Mouse (Mus musculus) frontal cortex, postnatal 14 days (tissue): ENCODE results near the gene Rai1.

ENCODE experiments used
- DNase-seq, 2 experiments: peaks; one replicate each; pipeline ENCODE4 v3.0.0; 2022; ENCODE audit warnings: low spot score in 2 of 2

Rai1 gene

DNA sequence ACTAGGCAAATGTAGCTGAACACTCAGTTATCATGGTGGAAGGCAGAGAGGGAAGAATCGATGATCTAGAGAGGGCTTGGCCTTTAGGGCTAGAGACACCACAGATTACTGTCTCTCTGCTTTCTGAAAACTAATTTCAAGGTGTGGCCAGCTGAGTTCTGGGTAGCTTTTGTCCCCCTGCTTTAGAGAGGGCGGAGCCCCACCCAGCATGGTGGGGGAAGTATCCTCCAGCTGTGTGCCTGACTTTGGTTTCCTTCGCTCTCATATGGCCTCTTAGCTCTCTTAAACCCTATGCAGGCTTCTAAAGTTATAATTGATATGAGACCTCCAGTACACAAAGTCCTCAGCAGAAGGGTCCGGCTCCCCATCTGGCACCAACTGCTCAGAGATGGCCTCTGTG is 58.5 kb downstream of the Rai1 start:
- no peak for DNase-seq

DNA sequence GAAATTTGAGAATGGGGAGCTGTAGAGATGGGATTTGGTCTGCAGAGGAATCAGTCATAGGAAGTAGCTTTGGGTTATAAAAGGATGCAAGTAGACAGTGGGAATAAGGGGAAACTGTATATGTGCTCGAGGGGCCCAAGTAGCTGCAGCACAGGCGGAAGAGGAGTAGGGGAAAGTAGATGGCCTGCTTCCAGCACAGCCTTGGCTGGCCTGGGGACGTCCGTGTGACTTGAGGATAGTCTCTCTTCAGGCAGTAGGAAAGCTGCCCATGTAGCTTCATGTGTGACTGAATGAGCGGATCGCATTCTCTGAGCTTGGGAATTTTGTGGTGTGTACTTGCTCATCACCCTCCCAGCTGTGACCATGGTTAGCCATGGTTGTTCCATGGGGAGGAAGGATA is 59.6 kb downstream of the Rai1 start:
- DNase-seq = no peak

DNA sequence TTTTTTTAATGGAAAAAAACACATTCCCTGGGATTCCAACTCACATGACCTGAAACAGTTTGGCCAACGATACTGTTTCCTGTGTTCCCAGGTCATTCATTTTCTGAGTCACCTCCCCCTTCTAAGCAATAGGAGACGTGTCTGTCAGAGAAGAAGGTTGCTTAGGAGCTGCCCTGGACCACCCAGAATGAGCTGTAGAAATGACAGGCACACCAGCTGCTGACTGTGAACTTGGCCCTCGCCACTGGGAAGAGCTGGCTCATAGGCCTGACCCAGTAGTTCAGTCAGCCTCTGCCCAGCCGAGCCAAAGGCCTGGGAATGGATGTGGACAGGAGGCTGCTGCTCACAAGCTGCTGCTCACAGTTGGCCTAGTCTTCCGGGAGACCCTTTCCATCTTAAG is 60.3 kb downstream of the Rai1 start:
- no peak for DNase-seq

GRCm38 (mm10) chr11:60168780-60169179 is 64.0 kb downstream of the Rai1 start:
- no peak for DNase-seq

- DNase-seq = no peak
These were observed 67.3 kb downstream of the Rai1 start for GRCm38 (mm10) chr11:60172074-60172473.

DNA sequence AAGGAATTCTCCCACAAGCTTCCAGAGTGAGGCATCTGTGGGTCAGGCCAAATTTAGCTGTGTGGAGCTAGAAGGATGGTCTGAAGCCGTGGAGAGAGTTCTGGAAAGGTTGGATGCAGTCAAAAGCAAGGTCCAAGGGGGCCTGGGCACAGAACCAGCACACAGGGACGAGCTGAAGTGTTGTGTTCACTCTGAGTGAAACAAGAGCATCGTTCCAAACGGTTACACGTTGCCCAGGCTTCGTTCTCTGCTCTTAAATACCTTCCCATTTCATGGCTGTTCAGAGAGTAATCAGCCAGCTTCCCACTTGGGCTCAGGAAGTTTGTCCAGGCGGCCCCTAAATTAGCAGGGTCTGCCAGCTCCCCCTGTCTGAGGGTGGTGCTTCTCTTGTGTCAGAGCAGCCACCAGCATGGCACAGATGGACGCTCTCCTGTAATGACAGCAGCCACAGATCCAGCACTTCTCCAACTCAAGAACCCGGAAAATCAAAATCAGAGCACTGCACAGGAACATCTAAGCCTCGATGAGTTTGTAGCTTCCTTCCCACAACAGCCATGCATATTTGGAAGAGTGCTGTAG is 68.9 kb downstream of the Rai1 start:
- no peak for DNase-seq

- DNase-seq = peak; percentile 69 to 77
These were observed 70.8 kb downstream of the Rai1 start for GRCm38 (mm10) chr11:60175371-60176181.

- DNase-seq = peak; percentile 69 to 77
These were observed 71.6 kb downstream of the Rai1 start for GRCm38 (mm10) chr11:60176182-60176974.

- DNase-seq = peak in 1 of 2 experiments; percentile 69
These were observed 72.3 kb downstream of the Rai1 start for GRCm38 (mm10) chr11:60176975-60177657.

DNA sequence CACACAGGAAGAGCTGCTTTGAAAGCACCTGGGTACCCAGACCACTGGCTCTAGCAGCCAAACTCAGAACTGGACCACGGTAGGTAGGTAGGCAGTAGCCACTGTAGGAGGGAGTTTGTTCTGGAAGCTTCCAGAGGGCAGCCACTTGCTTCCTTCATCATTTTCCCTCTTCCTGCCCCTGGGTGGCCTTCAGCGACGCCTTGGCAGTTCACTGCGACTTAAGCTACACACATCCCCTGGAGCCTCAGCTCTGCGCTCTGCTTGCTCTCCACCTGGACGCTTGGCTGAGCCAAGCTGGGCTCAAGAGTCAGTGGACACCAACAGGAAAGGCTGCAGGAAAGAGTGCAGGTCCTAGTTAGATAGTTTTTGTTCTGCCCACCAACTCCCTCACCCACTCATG is 73.2 kb downstream of the Rai1 start:
- no peak for DNase-seq

DNA sequence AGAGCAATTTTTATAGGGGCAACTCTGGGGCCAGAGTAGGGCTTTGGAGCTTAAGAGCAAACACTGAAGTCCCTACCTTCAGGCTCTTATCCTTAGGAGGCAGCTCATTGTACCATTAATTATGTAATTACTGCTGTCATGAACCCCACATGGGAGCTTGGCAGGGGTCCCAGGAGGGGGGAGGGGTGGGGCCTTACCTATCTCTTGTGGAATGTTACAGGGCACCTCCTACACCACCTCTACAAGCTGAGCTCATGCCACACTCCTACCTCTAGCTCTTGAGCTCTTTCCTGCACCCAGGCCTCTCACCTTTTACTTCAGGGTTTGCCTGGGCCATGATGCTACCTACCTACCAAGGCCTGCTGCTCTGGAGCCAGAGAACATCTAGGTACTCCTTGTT is 73.7 kb downstream of the Rai1 start:
- DNase-seq = no peak

DNA sequence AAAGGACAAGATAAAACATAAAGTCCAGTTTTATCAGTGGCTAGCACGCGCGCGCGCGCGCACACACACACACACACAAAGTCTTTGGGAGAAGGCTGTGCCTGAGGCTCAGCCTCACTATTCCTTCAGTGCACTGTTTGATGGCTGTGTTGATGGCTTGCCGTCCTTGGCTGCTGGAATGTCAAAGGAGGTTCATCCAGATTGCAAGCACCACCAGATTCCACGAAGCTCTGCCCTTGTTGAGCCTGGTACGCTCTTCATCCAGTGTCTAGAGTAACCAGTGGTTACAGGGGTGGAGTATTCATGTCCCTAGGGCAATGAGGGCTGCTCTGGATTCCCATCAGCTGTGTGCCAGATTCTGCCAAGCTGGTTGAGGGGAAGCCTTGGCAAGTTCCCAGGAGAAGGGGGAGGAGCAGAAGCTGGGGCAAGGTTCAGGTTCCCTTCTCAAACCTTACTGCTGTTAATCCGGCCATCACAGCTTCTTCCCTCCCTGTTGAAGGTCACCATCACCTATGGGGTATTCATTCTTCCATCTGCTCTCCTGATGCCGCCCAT is 77.4 kb downstream of the Rai1 start:
- DNase-seq = no peak

DNA sequence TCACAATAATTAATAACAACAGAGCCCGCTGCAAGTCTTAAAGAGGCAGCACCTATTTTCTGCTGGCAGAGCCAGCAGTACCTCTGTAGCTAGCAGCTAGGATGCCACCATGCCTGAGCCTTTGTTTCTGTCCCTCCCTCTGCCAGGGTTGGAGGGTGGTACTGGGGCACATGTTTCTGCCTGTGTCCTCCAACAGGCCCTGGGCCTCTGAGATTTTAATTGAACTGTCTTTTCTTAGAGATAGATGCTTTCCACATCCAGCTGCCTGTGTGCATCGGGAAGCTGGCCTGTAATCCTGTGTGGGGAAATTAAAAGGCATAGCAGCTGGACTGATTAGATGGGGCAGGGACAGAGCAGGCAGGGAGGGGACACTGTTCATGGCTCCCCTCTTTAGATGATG is 77.9 kb downstream of the Rai1 start:
- no peak for DNase-seq

GRCm38 (mm10) chr11:60184346-60185325 is 79.8 kb downstream of the Rai1 start:
- no peak for DNase-seq

DNA sequence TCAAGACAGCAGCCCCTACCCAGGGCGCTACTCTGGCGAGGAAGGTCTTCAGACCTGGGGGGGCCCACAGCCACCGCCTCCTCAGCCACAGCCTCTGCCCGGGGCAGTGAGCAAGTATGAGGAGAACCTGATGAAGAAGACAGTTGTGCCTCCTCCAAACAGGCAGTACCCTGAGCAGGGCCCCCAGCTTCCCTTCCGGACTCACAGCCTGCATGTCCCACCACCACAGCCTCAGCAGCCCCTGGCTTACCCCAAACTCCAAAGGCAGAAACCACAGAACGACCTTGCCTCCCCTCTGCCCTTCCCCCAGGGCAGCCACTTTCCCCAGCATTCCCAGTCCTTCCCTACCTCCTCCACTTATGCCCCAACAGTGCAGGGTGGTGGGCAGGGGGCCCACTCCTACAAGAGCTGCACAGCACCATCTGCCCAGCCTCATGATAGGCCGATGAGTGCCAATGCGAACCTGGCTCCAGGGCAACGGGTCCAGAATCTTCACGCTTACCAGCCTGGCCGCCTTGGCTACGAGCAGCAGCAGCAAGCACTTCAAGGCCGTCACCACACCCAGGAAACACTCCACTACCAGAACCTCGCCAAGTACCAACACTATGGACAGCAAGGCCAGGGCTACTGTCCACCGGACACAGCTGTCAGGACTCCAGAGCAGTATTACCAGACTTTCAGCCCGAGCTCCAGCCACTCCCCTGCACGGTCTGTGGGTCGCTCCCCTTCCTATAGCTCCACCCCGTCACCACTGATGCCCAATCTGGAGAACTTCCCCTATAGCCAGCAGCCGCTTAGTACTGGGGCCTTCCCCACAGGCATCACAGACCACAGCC is 80.8 kb downstream of the Rai1 start:
- DNase-seq = no peak

DNA sequence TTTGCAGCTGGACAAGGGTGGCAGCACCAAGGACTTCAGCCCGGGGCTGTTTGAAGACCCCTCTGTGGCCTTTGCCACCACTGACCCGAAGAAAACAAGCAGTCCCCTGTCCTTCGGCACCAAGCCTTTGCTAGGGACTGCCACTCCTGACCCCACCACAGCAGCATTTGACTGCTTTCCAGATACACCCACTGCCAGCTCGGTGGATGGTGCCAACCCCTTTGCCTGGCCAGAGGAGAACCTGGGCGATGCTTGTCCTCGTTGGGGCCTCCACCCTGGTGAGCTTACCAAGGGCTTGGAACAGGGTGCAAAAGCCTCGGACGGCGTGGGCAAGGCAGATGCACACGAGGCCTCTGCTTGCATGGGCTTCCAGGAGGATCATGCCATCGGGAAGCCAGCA is 82.3 kb downstream of the Rai1 start:
- no peak for DNase-seq

DNA sequence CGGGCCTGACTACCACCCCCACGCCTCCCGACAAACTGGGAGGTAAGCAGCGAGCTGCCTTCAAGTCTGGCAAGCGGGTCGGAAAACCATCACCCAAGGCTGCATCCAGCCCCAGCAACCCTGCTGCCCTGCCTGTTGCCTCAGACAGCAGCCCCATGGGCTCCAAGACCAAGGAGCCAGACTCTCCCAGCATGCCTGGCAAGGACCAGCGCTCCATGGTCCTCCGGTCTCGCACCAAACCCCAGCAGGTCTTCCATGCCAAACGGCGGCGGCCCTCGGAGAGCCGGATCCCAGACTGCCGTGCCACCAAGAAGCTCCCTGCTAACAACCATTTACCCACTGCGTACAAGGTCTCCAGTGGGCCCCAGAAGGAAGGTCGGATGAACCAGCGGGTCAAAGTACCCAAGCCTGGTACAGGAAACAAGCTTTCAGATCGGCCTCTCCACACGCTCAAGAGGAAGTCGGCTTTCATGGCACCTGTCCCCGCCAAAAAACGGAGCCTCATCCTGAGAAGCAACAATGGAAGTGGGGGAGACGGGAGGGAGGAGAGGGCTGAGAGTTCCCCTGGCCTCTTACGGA is 83.6 kb downstream of the Rai1 start:
- no peak for DNase-seq

GRCm38 (mm10) chr11:60189501-60190040 is 84.8 kb downstream of the Rai1 start:
- DNase-seq = no peak

GRCm38 (mm10) chr11:60190055-60190641 is 85.3 kb downstream of the Rai1 start:
- no peak for DNase-seq
